Mouse (Mus musculus): ENCODE measurements around the gene Gm49352.
"Not testable (repeated sequence)": the region's sequence is repeated elsewhere in the genome, so short reads cannot be mapped to it uniquely, and the experiment has no call there.

DNA sequence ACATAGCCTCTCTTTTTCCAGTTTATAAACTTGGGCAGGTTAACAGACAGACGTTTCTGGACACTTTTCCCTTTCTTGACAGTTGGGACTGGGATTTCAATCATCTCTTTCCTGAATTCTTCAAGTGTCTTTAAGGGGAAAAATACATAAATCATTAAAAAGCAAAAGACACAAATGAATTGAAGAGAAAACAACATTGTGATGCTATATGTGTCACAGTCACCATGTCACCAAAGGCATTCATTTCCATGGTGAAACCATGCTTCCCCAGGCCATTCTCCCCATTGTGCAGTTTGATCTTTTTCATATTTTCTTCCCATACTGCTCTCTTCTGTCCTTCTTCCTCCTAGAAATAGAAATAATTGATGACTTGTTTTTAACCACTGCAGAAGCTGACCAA is at the start of gene Gm49352:
- not testable (repeated sequence) for TF ChIP-seq CTCF (IDR thresholded peaks at IDR 0.05; ENCODE audit: control insufficient read depth, insufficient read depth, insufficient read length); MAX (IDR thresholded peaks at IDR 0.05); FOSL1 (IDR thresholded peaks at IDR 0.05; ENCODE audit: insufficient read depth, low read length, poor library complexity, severe bottlenecking); USF1 (IDR thresholded peaks at IDR 0.05; ENCODE audit: low read depth); MYOG (IDR thresholded peaks at IDR 0.05; ENCODE audit: control insufficient read depth, extremely low read depth, insufficient read length); MYOD1 (IDR thresholded peaks at IDR 0.05; ENCODE audit: control insufficient read depth, insufficient read length, low read depth)
